Mouse (Mus musculus): ENCODE data around the gene Olfr1321. TPM values are rescaled to one million over a fixed set of nuclear protein-coding genes. Genes with fewer than 3 reads are reported as not detected.

The Olfr1321 gene
- polyA plus RNA-seq (2017; shearing (Covaris generic)) = not detected

- ATAC-seq = no peak
Measured at GRCm38 (mm10) chrX:49734959-49735358, at the start of gene Olfr1321. Gene Olfr1321 (minus strand): TSS chrX:49735059.

GRCm38 (mm10) chrX:49770828-49771227, 36.0 kb upstream of the Olfr1321 start:
- no peak for ATAC-seq

GRCm38 (mm10) chrX:49745192-49745591, 10.3 kb upstream of the Olfr1321 start:
- no peak for ATAC-seq

Other genes starting within 250 kb of the Olfr1321 start
- not detected for gene Olfr1320, start 62.7 kb downstream of the Olfr1321 start, polyA plus RNA-seq (2017; shearing (Covaris generic))
- gene Igsf1, start 62.7 kb upstream of the Olfr1321 start, polyA plus RNA-seq (2017; shearing (Covaris generic)) = not detected
- under 1 TPM in 1 of 2 experiments, not detected in 1; 0.12 TPM for gene Olfr1322, start 156.4 kb upstream of the Olfr1321 start, polyA plus RNA-seq (2017; shearing (Covaris generic))